In genomic region chr5:118029035-118029408, GRCm38 (mm10) we compare ENCODE assay signal across 9 mouse cellular contexts. TPM values are rescaled to one million over a fixed set of nuclear protein-coding genes. Genes with fewer than 3 reads are reported as not detected.
DNase-seq lines count a peak whose midpoint lies in the region; ATAC-seq and TF ChIP-seq lines count a peak whose summit lies in the region.
"Had no signal": no experiment of that assay in that cellular context is flagged by ENCODE, and none has a peak within 500 bp of the region (broad histone marks: within the 10 kb centered on the region; RNA-seq: fewer than 3 reads in every experiment).

No protein-coding gene starts in this region.

- DNase-seq in heart, adult 2 months: no peak
- DNase-seq in heart, postnatal 4 days: no peak
- DNase-seq in thymus, postnatal 0 days (ENCODE audit: low spot score): peak; percentile 36
- DNase-seq in thymus, postnatal 10 days (ENCODE audit: low spot score in 2 of 2): no peak
- no peak for DNase-seq in liver, embryonic 14.5 days (ENCODE audit: low read depth in 3 of 3, low spot score in 3 of 3)
- no peak for DNase-seq in ovary, postnatal 14 days (ENCODE audit: low spot score)
- DNase-seq in cerebellum, adult 11-12 months: no peak

- peak overlapping the region; percentile 60 for H3K4me3 ChIP-seq in heart, adult 2 months
- H3K4me3 ChIP-seq in liver, embryonic 14.5 days (ENCODE audit: insufficient read depth in 1 of 2, low read depth in 2 of 2, low read length in 2 of 2): peak overlapping the region; percentile 23 to 48

- no peak for TF ChIP-seq CTCF in heart, adult 2 months (IDR thresholded peaks at IDR 0.05)
- TF ChIP-seq CTCF in liver, embryonic 14.5 days (IDR thresholded peaks at IDR 0.05; ENCODE audit: low read depth): no peak

- ATAC-seq in liver, embryonic 14.5 days (ENCODE audit: insufficient read depth): no peak
- ATAC-seq in erythroid progenitor cell, adult 5-6 weeks (replicated peaks; ENCODE audit: low FRiP score, poor library complexity, severe bottlenecking): no peak

- H3K27me3 ChIP-seq in heart, adult 2 months (ENCODE audit: control insufficient read depth, insufficient read depth, low read length): peaks cover 12% of the 10 kb centered on the region
- H3K27me3 ChIP-seq in liver, embryonic 14.5 days (ENCODE audit: control insufficient read depth, insufficient read depth, low read length): peaks cover 42% of the 10 kb centered on the region

- H3K9me3 ChIP-seq in liver, embryonic 14.5 days (ENCODE audit: control insufficient read depth, low read length): no peaks in the 10 kb centered on the region

- H3K79me2 ChIP-seq in heart, adult 2 months (replicated peaks; ENCODE audit: control insufficient read depth, insufficient read depth, low read length): no peaks in the 10 kb centered on the region

- H3K4me1 ChIP-seq in heart, adult 2 months (ENCODE audit: control insufficient read depth, insufficient read depth, low read length): peaks cover 4% of the 10 kb centered on the region
- no peaks in the 10 kb centered on the region for H3K4me1 ChIP-seq in liver, embryonic 14.5 days (replicated peaks; ENCODE audit: control insufficient read depth in 2 of 2, insufficient read depth in 2 of 2, low read length in 1 of 2)

- WGBS in heart, adult 2 months: 8% methylated on average over 12 of the region's 12 CpGs
- WGBS in liver, embryonic 14.5 days (ENCODE audit: insufficient replicate concordance): 4% methylated on average over 12 of the region's 12 CpGs

- H3K36me3 ChIP-seq in heart, adult 2 months (ENCODE audit: control insufficient read depth, insufficient read depth, low read length): no peaks in the 10 kb centered on the region
- no peaks in the 10 kb centered on the region for H3K36me3 ChIP-seq in liver, embryonic 14.5 days (replicated peaks; ENCODE audit: control insufficient read depth, insufficient read depth, low read depth)

- peak overlapping the region; percentile 63 for H3K4me2 ChIP-seq in liver, embryonic 14.5 days (ENCODE audit: low read depth)

- H3K9ac ChIP-seq in heart, adult 2 months (ENCODE audit: low read depth, low read length): peak overlapping the region; percentile 70
- no peak overlapping the region for H3K9ac ChIP-seq in liver, embryonic 14.5 days (replicated peaks)

- TF ChIP-seq EP300 in heart, adult 2 months (IDR thresholded peaks at IDR 0.05; ENCODE audit: insufficient read depth, low read depth, low read length): no peak
- no peak for TF ChIP-seq EP300 in liver, embryonic 14.5 days (IDR thresholded peaks at IDR 0.05; ENCODE audit: low read depth)

- intact Hi-C loops in heart, adult 2 months (cut with DNase I): loop anchor here (5.0 kb wide), 1 partner anchor 38 kb away; no protein-coding TSS in a partner anchor

- H3K27ac ChIP-seq in heart, adult 2 months: peak overlapping the region; percentile 76; the same call in 1 of the 2 replicates
- H3K27ac ChIP-seq in liver, embryonic 14.5 days: no peak overlapping the region

- TF ChIP-seq POLR2A in heart, adult 2 months (IDR thresholded peaks at IDR 0.05; ENCODE audit: insufficient read depth, low read depth, low read length): no peak

RNA-seq across cellular contexts. Expression of gene Tesc, which starts 1.5 kb away (rescaled TPM):
- total RNA-seq in heart, adult 2 months (2021): 100 to 1,000 TPM; 200 to 231 TPM
- polyA plus RNA-seq in heart, adult 2 months (2012; rRNA removed): 125 and 164 TPM in 2 replicates
- 10 to 100 TPM; 57.1 to 58.8 TPM for total RNA-seq in heart, postnatal 4 days (2021)
- polyA plus RNA-seq in thymus, postnatal 0 days (2015; fragmentation: Nextera tagmentation; extraction: Ambion mirVana): 13.7 and 15.8 TPM in 2 replicates
- polyA plus RNA-seq in liver, embryonic 14.5 days (2012; rRNA removed): 0.58 and 0.73 TPM in 2 replicates
- 0.77 and 1.2 TPM in 2 replicates for polyA plus RNA-seq in liver, embryonic 14.5 days (2014; fragmentation: Nextera tagmentation; extraction: Ambion mirVana)
- not detected in 2 replicates for total RNA-seq in erythroid progenitor cell, adult 5-6 weeks (2015; ENCODE audit: low replicate concordance)
- 0.64 TPM in 1 of 2 replicates, not detected in the other for total RNA-seq in erythroid progenitor cell, adult 5-6 weeks (2017; ENCODE audit: low replicate concordance)
- total RNA-seq: common myeloid progenitor, adult 5-6 weeks had no signal

RNA-seq across cellular contexts. Expression of gene Fbxo21, which starts 52.5 kb away (rescaled TPM):
- 10 to 100 TPM; 34.1 to 37.8 TPM for total RNA-seq in heart, adult 2 months (2021)
- polyA plus RNA-seq in heart, adult 2 months (2012; rRNA removed): 33.6 and 38.5 TPM in 2 replicates
- total RNA-seq in heart, postnatal 4 days (2021): 10 to 100 TPM; 59.3 to 62.4 TPM
- 28.1 and 28.2 TPM in 2 replicates for polyA plus RNA-seq in thymus, postnatal 0 days (2015; fragmentation: Nextera tagmentation; extraction: Ambion mirVana)
- 10.0 and 10.6 TPM in 2 replicates for polyA plus RNA-seq in liver, embryonic 14.5 days (2012; rRNA removed)
- polyA plus RNA-seq in liver, embryonic 14.5 days (2014; fragmentation: Nextera tagmentation; extraction: Ambion mirVana): 9.5 and 10.3 TPM in 2 replicates
- total RNA-seq in erythroid progenitor cell, adult 5-6 weeks (2015; ENCODE audit: low replicate concordance): 6.3 TPM in 1 of 2 replicates, not detected in the other
- total RNA-seq in erythroid progenitor cell, adult 5-6 weeks (2017; ENCODE audit: low replicate concordance): 1.0 and 21.4 TPM in 2 replicates

Comparison
In these comparisons a context has a peak if more than half of its experiments do, and no peak if none do; other contexts are left out.
1. RNA of gene Tesc, which starts 1.5 kb away (total RNA-seq): 200 to 231 TPM in heart, adult 2 months and 57.1 to 58.8 TPM in heart, postnatal 4 days; 0.64 TPM in erythroid progenitor cell, adult 5-6 weeks; every median in the first group is over 10 times any median in the second.